Mouse (Mus musculus): ENCODE data around the gene Tmod4.

Tmod4 gene

GRCm38 (mm10) chr3:95173256-95173949, 49.1 kb downstream of the Tmod4 start:
- DNase-seq (ENCODE audit: inconsistent ontology term) = peak; percentile 32

GRCm38 (mm10) chr3:95174011-95174592, 49.8 kb downstream of the Tmod4 start:
- DNase-seq (ENCODE audit: inconsistent ontology term) = peak; percentile 67

- DNase-seq (ENCODE audit: inconsistent ontology term) = no peak
These were observed 52.2 kb downstream of the Tmod4 start for GRCm38 (mm10) chr3:95176500-95176899.

GRCm38 (mm10) chr3:95177583-95177982, 53.3 kb downstream of the Tmod4 start:
- no peak for DNase-seq (ENCODE audit: inconsistent ontology term)

Measured in Muller cell, postnatal 12 days (primary cell).